Mouse (Mus musculus): Measurements from ENCODE around the gene Adcy7.

DNA sequence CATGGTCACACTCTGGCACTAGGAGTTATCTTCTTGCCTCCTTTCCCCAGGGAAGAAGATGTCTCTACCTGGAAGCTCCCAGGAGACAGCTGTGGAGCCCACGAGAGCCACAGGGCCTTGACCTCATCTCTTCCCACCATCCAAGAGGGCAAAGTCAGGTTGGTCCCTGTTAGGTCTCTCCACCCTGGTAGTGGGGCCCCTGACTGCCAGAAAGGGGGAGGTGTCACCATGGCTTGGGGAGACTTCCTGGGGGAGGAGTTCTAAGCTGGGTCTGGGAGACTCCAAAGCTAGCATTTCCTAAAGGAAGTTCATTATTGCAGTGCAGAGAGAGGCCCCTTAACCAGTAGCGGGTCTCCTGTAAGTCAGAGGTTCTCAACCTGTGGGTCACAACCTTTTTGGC is 22.8 kb downstream of the Adcy7 start:
- TF ChIP-seq CTCF (IDR thresholded peaks at IDR 0.05; ENCODE audit: low read depth, low read length): no peak
- TF ChIP-seq POLR2A (IDR thresholded peaks at IDR 0.05; ENCODE audit: extremely low read depth, insufficient read depth, low read length): no peak
